Mouse (Mus musculus) C2C12 (cell line): Measurements from ENCODE around the gene Hsdl2. TPM values are rescaled to one million over a fixed set of nuclear protein-coding genes. Genes with fewer than 3 reads are reported as not detected.

ENCODE experiments used
- H3K27me3 ChIP-seq: one replicate; pipeline ENCODE4 v1.6.1; 2011; ENCODE audit not compliant: control insufficient read depth, insufficient read depth, insufficient read length
- H3K36me3 ChIP-seq: one replicate; pipeline ENCODE4 v1.6.1; 2011; ENCODE audit not compliant: control insufficient read depth, insufficient read depth
- H3K4me3 ChIP-seq: one replicate; pipeline ENCODE4 v1.5.1; 2011; ENCODE audit warnings: mild to moderate bottlenecking, control low read depth; ENCODE audit not compliant: poor library complexity, insufficient read depth, severe bottlenecking
- H3K79me2 ChIP-seq: one replicate; pipeline ENCODE4 v1.6.1; 2011; ENCODE audit not compliant: control insufficient read depth, insufficient read depth
- H3K79me3 ChIP-seq: one replicate; pipeline ENCODE4 v1.6.1; 2011; ENCODE audit warnings: low read depth, control low read depth
- H3ac ChIP-seq: one replicate; pipeline ENCODE3; 2011; ENCODE audit warnings: low read depth; ENCODE audit not compliant: control insufficient read depth, insufficient read length
- CEBPB ChIP-seq: IDR thresholded peaks from one replicate; pipeline ENCODE4 v1.6.1; 2011; ENCODE audit warnings: low read depth, mild to moderate bottlenecking, control low read depth, moderate library complexity
- CTCF ChIP-seq: IDR thresholded peaks from one replicate; pipeline ENCODE4 v1.5.1; 2011; ENCODE audit not compliant: control insufficient read depth, insufficient read depth, insufficient read length
- FOSL1 ChIP-seq: IDR thresholded peaks from one replicate; pipeline ENCODE4 v1.8.0; 2011; ENCODE audit warnings: mild to moderate bottlenecking, low read length; ENCODE audit not compliant: poor library complexity, insufficient read depth, severe bottlenecking
- MAX ChIP-seq: IDR thresholded peaks from one replicate; pipeline ENCODE4 v1.6.1; 2011; ENCODE audit warnings: mild to moderate bottlenecking, control low read depth
- MYOD1 ChIP-seq: IDR thresholded peaks from one replicate; pipeline ENCODE4 v1.6.1; 2011; ENCODE audit warnings: low read depth; ENCODE audit not compliant: control insufficient read depth, insufficient read length
- MYOG ChIP-seq: IDR thresholded peaks from one replicate; pipeline ENCODE4 v1.6.1; 2011; ENCODE audit not compliant: control insufficient read depth, insufficient read length; ENCODE audit errors: extremely low read depth
- USF1 ChIP-seq: IDR thresholded peaks from one replicate; pipeline ENCODE4 v1.6.1; 2011; ENCODE audit warnings: low read depth, mild to moderate bottlenecking, control low read depth, moderate library complexity
- polyA plus RNA-seq: library from polyadenylated mRNA; unstranded; fragments of >200 nt; fragmentation: generic; extraction: Trizol; gene quantifications from one replicate; pipeline ENCODE4 v1.2.1, GENCODE M21; 2012; ENCODE audit warnings: missing spikeins

Gene Hsdl2
- polyA plus RNA-seq, 1 experiment = 6.3 TPM

GRCm38 (mm10) chr4:59642039-59642438, 60.7 kb downstream of the Hsdl2 start:
- no peak overlapping the region for H3ac ChIP-seq
- no peaks in the 10 kb centered on the region for H3K79me2 ChIP-seq
- no peak overlapping the region for H3K4me3 ChIP-seq
- H3K27me3 ChIP-seq = no peaks in the 10 kb centered on the region
- H3K79me3 ChIP-seq = peaks cover 2% of the 10 kb centered on the region
- H3K36me3 ChIP-seq = no peaks in the 10 kb centered on the region
- no peak for TF ChIP-seq USF1
- TF ChIP-seq MYOG = no peak
- TF ChIP-seq MAX = no peak
- TF ChIP-seq CTCF = no peak
- no peak for TF ChIP-seq FOSL1
- no peak for TF ChIP-seq CEBPB
- TF ChIP-seq MYOD1 = no peak

DNA sequence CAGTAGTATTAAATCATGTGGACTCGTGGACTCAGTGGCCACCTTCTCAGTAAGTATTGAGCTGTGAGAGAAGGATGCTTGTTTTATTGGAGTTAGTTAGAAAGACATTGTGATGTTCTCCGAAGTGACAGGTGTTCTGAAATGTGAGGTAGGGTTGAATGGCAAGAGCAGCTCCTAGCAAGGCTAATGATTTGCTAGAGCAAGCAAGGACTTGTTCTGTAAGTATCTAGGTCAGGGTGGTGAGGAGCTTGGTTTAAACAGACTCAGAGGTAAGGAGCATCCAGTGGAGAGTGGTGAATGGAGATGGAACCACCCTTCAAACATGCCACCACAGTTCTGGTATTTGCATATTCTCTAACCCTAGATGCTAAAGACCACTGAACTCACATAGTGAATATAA, 61.3 kb downstream of the Hsdl2 start:
- Histone ChIP-seq H3ac (no peak overlapping the region), H3K79me3 (peaks cover 2% of the 10 kb centered on the region), H3K4me3 (no peak overlapping the region), H3K27me3 (no peaks in the 10 kb centered on the region), H3K36me3 (no peaks in the 10 kb centered on the region), H3K79me2 (no peaks in the 10 kb centered on the region)
- TF ChIP-seq MYOG (no peak), MAX (no peak), CEBPB (no peak), USF1 (no peak), FOSL1 (no peak), MYOD1 (no peak), CTCF (no peak)

- Histone ChIP-seq H3K79me3 (no peaks in the 10 kb centered on the region), H3K36me3 (no peaks in the 10 kb centered on the region), H3K4me3 (no peak overlapping the region), H3K27me3 (no peaks in the 10 kb centered on the region), H3K79me2 (no peaks in the 10 kb centered on the region), H3ac (no peak overlapping the region)
- TF ChIP-seq FOSL1 (no peak), CTCF (no peak), MYOD1 (no peak)
Measured at GRCm38 (mm10) chr4:59644431-59644830, 63.1 kb downstream of the Hsdl2 start.

DNA sequence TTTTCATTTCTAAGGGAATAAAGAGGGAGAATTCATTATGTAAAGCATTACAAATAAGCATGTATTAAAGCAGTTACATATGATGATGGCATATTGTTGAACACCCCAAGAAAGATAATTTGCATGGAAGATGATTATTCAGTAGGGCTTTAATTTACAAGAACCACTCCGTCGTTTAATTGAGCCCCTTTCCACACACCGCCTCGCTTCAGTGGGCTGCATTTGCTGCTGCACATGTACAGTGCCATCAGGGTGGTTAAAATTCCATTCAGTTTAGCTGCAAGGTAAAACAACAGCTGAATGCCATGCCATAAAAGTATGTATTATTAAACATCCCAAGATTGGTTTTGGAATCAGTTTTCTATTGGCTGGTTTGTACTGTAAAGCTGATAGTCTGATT, 63.6 kb downstream of the Hsdl2 start:
- Histone ChIP-seq H3ac (no peak overlapping the region), H3K79me3 (no peaks in the 10 kb centered on the region), H3K79me2 (no peaks in the 10 kb centered on the region), H3K36me3 (no peaks in the 10 kb centered on the region), H3K27me3 (no peaks in the 10 kb centered on the region), H3K4me3 (no peak overlapping the region)
- TF ChIP-seq MAX = no peak

DNA sequence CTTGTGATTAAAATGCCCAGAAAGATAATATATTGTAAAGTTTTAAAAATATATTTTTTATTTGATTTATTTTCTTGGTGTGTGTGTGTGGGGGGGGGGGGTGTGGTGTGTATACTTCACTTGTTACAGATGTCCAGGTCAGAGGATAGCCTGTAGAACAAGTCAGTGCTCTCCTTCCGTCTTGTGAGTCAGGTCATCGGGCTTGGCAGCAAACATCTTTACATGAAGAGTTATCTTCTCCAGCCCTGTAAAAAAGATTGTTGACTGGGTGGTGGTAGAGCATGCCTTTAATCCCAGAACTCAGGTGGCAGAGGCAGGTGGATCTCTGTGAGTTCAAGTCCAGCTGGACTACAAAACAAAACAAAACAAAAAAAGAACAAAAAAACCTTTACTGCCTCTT, 64.2 kb downstream of the Hsdl2 start:
- H3K79me3 ChIP-seq = no peaks in the 10 kb centered on the region
- H3K27me3 ChIP-seq = no peaks in the 10 kb centered on the region
- H3K79me2 ChIP-seq = no peaks in the 10 kb centered on the region
- TF ChIP-seq FOSL1 (no peak), USF1 (no peak), CEBPB (no peak), CTCF (no peak), MYOG (no peak), MYOD1 (no peak), MAX (no peak)
- no peak overlapping the region for H3K4me3 ChIP-seq
- no peaks in the 10 kb centered on the region for H3K36me3 ChIP-seq
- H3ac ChIP-seq = no peak overlapping the region

DNA sequence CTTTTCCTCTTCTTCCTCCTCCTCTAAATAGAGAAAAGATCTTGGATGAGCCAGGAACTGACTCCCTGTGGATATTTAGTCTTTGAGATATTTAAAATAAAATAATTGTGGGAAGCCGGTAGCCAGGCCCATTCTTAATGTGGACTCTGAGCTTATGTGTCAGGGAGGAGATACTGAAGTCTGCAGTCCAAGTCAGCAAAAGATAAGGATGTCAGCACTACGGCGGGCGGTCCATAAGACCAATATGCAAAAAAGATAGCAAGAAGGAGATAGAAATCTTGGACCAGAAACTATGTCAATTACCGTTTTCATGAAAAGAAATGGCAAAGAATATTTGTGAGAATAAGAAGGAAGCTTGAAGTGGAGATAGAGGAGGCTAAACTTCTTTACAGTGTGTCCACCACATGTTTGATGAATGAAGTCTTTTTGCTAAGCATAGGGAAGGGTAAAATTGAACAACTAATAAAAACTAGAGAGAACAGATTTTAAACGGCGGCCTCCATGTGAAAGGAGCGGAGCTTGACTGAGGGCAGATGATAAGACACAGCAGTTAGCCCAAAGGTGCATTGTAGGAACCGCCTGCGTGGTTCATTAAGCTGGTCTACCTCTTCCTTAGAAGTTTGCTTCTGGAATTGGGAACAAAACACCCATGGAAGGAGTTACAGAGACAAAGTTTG, 64.8 kb downstream of the Hsdl2 start:
- no peaks in the 10 kb centered on the region for H3K79me3 ChIP-seq

More for the DNA sequence above, 64.8 kb downstream of the Hsdl2 start:
- H3ac ChIP-seq = no peak overlapping the region
- H3K27me3 ChIP-seq = no peaks in the 10 kb centered on the region
- H3K36me3 ChIP-seq = no peaks in the 10 kb centered on the region
- TF ChIP-seq CEBPB (no peak), FOSL1 (no peak), MYOD1 (no peak), CTCF (no peak), USF1 (no peak), MAX (no peak), MYOG (no peak)
- H3K4me3 ChIP-seq = no peak overlapping the region
- H3K79me2 ChIP-seq = no peaks in the 10 kb centered on the region
